Mouse (Mus musculus) hindbrain, embryonic 15.5 days (tissue): ENCODE results near the gene Gm11239. TPM values are rescaled to one million over a fixed set of nuclear protein-coding genes. Genes with fewer than 3 reads are reported as not detected.
"Not testable (repeated sequence)": the region's sequence is repeated elsewhere in the genome, so short reads cannot be mapped to it uniquely, and the experiment has no call there.

Source experiments
- ATAC-seq: fragments of 200-750 bp; cut with Nextera tagmentation; 2 replicates; pipeline ENCODE4 v1.8.0; 2017; ENCODE audit warnings: low read depth, moderate number of reproducible peaks, moderate TSS enrichment; ENCODE audit not compliant: low FRiP score
- H3K27ac ChIP-seq: fragments of 300-500 bp; sonication (generic); replicated peaks from 2 replicates; pipeline ENCODE4 v1.5.1; 2015; ENCODE audit warnings: mild to moderate bottlenecking, inconsistent platforms
- H3K27me3 ChIP-seq: fragments of 300-500 bp; sonication (generic); 2 replicates; pipeline ENCODE4 v1.6.1; 2015; ENCODE audit warnings: control low read depth, inconsistent platforms
- H3K36me3 ChIP-seq: fragments of 300-500 bp; sonication (generic); 2 replicates; pipeline ENCODE4 v1.6.1; 2015; ENCODE audit warnings: control low read depth, inconsistent platforms
- H3K4me1 ChIP-seq: fragments of 300-500 bp; sonication (generic); replicated peaks from 2 replicates; pipeline ENCODE4 v1.6.1; 2015; ENCODE audit warnings: control low read depth, inconsistent platforms
- H3K4me2 ChIP-seq: fragments of 300-500 bp; sonication (generic); 2 replicates; pipeline ENCODE4 v1.6.1; 2015; ENCODE audit warnings: moderate library complexity, mild to moderate bottlenecking, inconsistent platforms
- H3K4me3 ChIP-seq: fragments of 300-500 bp; sonication (generic); 2 replicates; pipeline ENCODE4 v1.5.1; 2015; ENCODE audit warnings: mild to moderate bottlenecking, inconsistent platforms
- H3K9ac ChIP-seq: fragments of 300-500 bp; sonication (generic); 2 replicates; pipeline ENCODE4 v1.6.1; 2015; ENCODE audit warnings: inconsistent platforms
- H3K9me3 ChIP-seq: fragments of 300-500 bp; sonication (generic); 2 replicates; pipeline ENCODE4 v1.6.1; 2016; ENCODE audit warnings: control low read depth, inconsistent platforms
- WGBS: fragments of 180-500 bp; shearing (Covaris S2); methylation state at CpG from one replicate; pipeline ENCODE4 v1.1.7; 2015; 5-methylcytosine and 5-hydroxymethylcytosine counted together
- polyA plus RNA-seq: library from polyadenylated mRNA; unstranded; fragments of >200 nt; fragmentation: Nextera tagmentation; extraction: Ambion mirVana; gene quantifications from 2 replicates; pipeline ENCODE4 v1.2.1, GENCODE M21; 2015

Gm11239 gene
- not detected in 2 replicates for polyA plus RNA-seq

GRCm38 (mm10) chr4:73668054-73668453, at the start of gene Gm11239:
TSS of gene Gm11239 (plus strand) at chr4:73668354.
- H3K4me3 ChIP-seq, H3K9me3 ChIP-seq, H3K27me3 ChIP-seq, H3K9ac ChIP-seq, H3K27ac ChIP-seq, H3K36me3 ChIP-seq, H3K4me1 ChIP-seq, H3K4me2 ChIP-seq, ATAC-seq: not testable (repeated sequence)
- no CpG with 5 or more reads among the region's 4 CpGs for WGBS

GRCm38 (mm10) chr4:73622684-73623083, 45.5 kb upstream of the Gm11239 start, which contains the start of gene Gm11237:
TSS of gene Gm11237 (plus strand) at chr4:73622984.
- not testable (repeated sequence) for H3K27ac ChIP-seq, H3K9me3 ChIP-seq, H3K36me3 ChIP-seq, H3K9ac ChIP-seq, H3K27me3 ChIP-seq, H3K4me1 ChIP-seq, H3K4me3 ChIP-seq, H3K4me2 ChIP-seq, ATAC-seq
- no CpG with 5 or more reads among the region's 3 CpGs for WGBS

- not testable (repeated sequence) for H3K27me3 ChIP-seq
- WGBS, result no CpG with 5 or more reads among the region's 4 CpGs
These were observed 30.3 kb upstream of the Gm11239 start, which contains the start of gene Gm11236 for GRCm38 (mm10) chr4:73637821-73638220. TSS of gene Gm11236 (plus strand) at chr4:73638121.

GRCm38 (mm10) chr4:73661864-73662263, 6.3 kb upstream of the Gm11239 start:
- H3K4me2 ChIP-seq, H3K9me3 ChIP-seq, H3K27ac ChIP-seq, H3K36me3 ChIP-seq, H3K4me1 ChIP-seq, H3K9ac ChIP-seq, H3K4me3 ChIP-seq, H3K27me3 ChIP-seq, ATAC-seq: not testable (repeated sequence)
- 97% methylated on average over 4 of the region's 4 CpGs for WGBS

More at GRCm38 (mm10) chr4:73637821-73638220, 30.3 kb upstream of the Gm11239 start, which contains the start of gene Gm11236:
- not testable (repeated sequence) for H3K4me1 ChIP-seq, H3K4me3 ChIP-seq, H3K9ac ChIP-seq, ATAC-seq, H3K27ac ChIP-seq, H3K4me2 ChIP-seq, H3K9me3 ChIP-seq, H3K36me3 ChIP-seq

GRCm38 (mm10) chr4:73683216-73683615, 15.1 kb downstream of the Gm11239 start, which contains the start of gene Gm428:
TSS of gene Gm428 (plus strand) at chr4:73683516.
- not testable (repeated sequence) for H3K4me3 ChIP-seq, H3K36me3 ChIP-seq, H3K27me3 ChIP-seq, H3K4me1 ChIP-seq, ATAC-seq, H3K27ac ChIP-seq, H3K4me2 ChIP-seq, H3K9me3 ChIP-seq, H3K9ac ChIP-seq
- 78% methylated on average over 1 of the region's 4 CpGs for WGBS

- Histone ChIP-seq H3K9ac (no peak overlapping the region), H3K27ac (no peak overlapping the region), H3K36me3 (no peaks in the 10 kb centered on the region), H3K27me3 (no peaks in the 10 kb centered on the region), H3K4me2 (no peak overlapping the region), H3K4me3 (no peak overlapping the region), H3K4me1 (no peaks in the 10 kb centered on the region), H3K9me3 (no peaks in the 10 kb centered on the region)
- 91% methylated on average over 1 of the region's 1 CpGs for WGBS
- ATAC-seq, result no peak
These were observed 50.6 kb downstream of the Gm11239 start for GRCm38 (mm10) chr4:73718761-73719160.

- no peaks in the 10 kb centered on the region for H3K4me1 ChIP-seq
- no peak for ATAC-seq
- H3K27ac ChIP-seq, result no peak overlapping the region
- no peak overlapping the region for H3K4me2 ChIP-seq
- no peaks in the 10 kb centered on the region for H3K36me3 ChIP-seq
- H3K9me3 ChIP-seq, result no peaks in the 10 kb centered on the region
- no peak overlapping the region for H3K4me3 ChIP-seq
- H3K27me3 ChIP-seq, result no peaks in the 10 kb centered on the region
- no peak overlapping the region for H3K9ac ChIP-seq
These were observed 51.7 kb downstream of the Gm11239 start for GRCm38 (mm10) chr4:73719819-73720218.

Other genes starting within 250 kb of the Gm11239 start
- not detected in 2 replicates for gene Gm11238, start 60.5 kb upstream of the Gm11239 start, polyA plus RNA-seq
- not detected in 2 replicates for gene Gm11237, start 45.4 kb upstream of the Gm11239 start, polyA plus RNA-seq
- gene Gm11236, start 30.2 kb upstream of the Gm11239 start, polyA plus RNA-seq, result not detected in 2 replicates
- not detected in 2 replicates for gene Gm428, start 15.2 kb downstream of the Gm11239 start, polyA plus RNA-seq
- gene Rasef, start 122.6 kb downstream of the Gm11239 start, polyA plus RNA-seq, result 0.32 and 0.66 TPM in 2 replicates
- not detected in 2 replicates for gene Gm11758, start 207.9 kb downstream of the Gm11239 start, polyA plus RNA-seq
- not detected in 2 replicates for gene Gm11757, start 222.8 kb downstream of the Gm11239 start, polyA plus RNA-seq
- not detected in 2 replicates for gene Gm13871, start 237.6 kb downstream of the Gm11239 start, polyA plus RNA-seq